Comparison of ENCODE assay signal across 8 mouse cellular contexts in genomic region chr19:44418945-44419344, GRCm38 (mm10). TPM values are rescaled to one million over a fixed set of nuclear protein-coding genes. Genes with fewer than 3 reads are reported as not detected.
DNase-seq lines count a peak whose midpoint lies in the region; ATAC-seq lines count a peak whose summit lies in the region.

No protein-coding gene starts in this region.

- peak; percentile 74 for ATAC-seq in common myeloid progenitor, adult 5-6 weeks (replicated peaks; ENCODE audit: low read depth, poor library complexity, severe bottlenecking)

- intact Hi-C loops in gastrocnemius, postnatal 36 days (cut with DNase I) = loop anchor here (1.0 kb wide), 1 partner anchor 46 kb away; no protein-coding TSS in a partner anchor

- DNase-seq in CD8-positive naive resting alpha-beta T cell, adult 2 months (ENCODE audit: low read depth in 2 of 2, low spot score in 2 of 2) = peak; percentile 62 to 70
- peak; percentile 55 for DNase-seq in T-cell, adult 2 months (ENCODE audit: low spot score)
- peak; percentile 41 to 65 for DNase-seq in gastrocnemius, postnatal 36 days
- DNase-seq in kidney, postnatal 4 days = peak; percentile 86
- peak; percentile 83 for DNase-seq in lung, postnatal 14 days
- peak; percentile 78 to 82 for DNase-seq in right cerebral cortex, adult 2 months (ENCODE audit: low spot score in 2 of 2)
- DNase-seq in urinary bladder, postnatal 25 days (ENCODE audit: low spot score) = peak; percentile 68

RNA-seq across cellular contexts. Expression of gene Scd1, which starts 11.3 kb away (rescaled TPM):
- total RNA-seq in common myeloid progenitor, adult 5-6 weeks (2017) = 2.9 and 3.4 TPM in 2 replicates
- 10 to 100 TPM; 26.3 to 28.7 TPM for total RNA-seq in gastrocnemius, postnatal 36 days (2021)

Comparison
In these comparisons a context has a peak if more than half of its experiments do, and no peak if none do; other contexts are left out.
1. Peak in every context shown above with its lines: DNase-seq and ATAC-seq.